Mouse (Mus musculus): ENCODE measurements around the gene Morf4l1.

Gene Morf4l1

DNA sequence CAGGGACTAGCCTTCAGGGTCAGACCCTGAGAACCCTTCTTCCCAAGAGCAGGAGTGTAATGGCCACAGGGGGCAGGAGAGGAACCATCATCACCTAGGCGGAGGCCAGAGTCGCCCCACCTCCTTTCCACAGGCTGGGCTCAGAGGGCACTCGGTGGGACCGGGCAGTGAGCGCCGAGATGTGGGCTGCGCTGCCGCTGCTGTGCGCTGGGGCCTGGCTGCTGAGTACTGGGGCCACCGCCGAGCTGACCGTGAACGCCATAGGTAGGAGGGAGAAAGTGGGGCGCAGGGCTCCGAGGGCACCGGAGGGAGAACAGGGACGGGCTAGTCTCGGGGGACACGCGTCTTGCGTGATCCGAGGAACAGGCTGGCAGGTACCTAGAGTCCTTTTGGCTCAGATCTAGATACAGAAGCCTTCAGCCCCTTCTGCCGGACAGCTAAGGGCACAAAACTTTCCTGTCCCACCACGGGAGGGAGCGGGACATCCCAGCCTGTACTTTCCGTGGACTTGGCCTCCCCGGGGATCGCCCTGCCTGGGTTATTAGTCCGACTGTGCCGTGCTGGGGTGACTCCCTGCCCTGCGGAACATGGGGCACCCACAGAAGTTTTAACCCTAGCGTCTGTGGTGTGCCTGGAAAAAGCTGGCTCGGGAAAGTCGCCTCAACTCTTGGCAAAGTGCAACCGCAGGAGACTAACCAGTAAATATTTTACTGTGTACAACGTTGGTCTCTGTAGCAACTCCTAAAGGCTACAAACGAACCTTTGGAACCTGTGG is 60.0 kb downstream of the Morf4l1 start:
- TF ChIP-seq GATA4 (IDR thresholded peaks at IDR 0.05; ENCODE audit: insufficient replicate concordance, low read length) = no peak

DNA sequence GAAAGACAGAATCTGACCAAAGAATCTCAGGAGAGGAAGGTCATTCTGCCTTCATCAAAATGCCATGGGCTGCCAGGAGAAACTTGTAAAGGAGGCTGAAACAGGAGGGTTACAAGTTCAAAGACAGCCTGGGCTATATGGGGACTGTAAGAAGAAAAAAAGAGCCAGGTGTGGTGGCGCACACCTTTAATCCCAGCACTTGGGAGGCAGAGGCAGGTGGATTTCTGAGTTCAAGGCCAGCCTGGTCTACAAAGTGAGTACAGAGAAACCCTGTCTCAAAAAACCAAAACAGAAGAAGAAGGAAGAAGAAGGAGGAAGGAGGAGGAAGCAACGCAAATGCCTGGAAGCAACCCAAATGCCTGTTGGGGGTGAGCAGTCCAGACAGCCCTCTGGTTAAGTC is 60.7 kb downstream of the Morf4l1 start, which contains the start of gene Ctsh:
Gene Ctsh, plus strand, starts transcription at position 301 of the 400 bp plus-strand sequence.
- no peak for TF ChIP-seq GATA4 (IDR thresholded peaks at IDR 0.05; ENCODE audit: insufficient replicate concordance, low read length)

DNA sequence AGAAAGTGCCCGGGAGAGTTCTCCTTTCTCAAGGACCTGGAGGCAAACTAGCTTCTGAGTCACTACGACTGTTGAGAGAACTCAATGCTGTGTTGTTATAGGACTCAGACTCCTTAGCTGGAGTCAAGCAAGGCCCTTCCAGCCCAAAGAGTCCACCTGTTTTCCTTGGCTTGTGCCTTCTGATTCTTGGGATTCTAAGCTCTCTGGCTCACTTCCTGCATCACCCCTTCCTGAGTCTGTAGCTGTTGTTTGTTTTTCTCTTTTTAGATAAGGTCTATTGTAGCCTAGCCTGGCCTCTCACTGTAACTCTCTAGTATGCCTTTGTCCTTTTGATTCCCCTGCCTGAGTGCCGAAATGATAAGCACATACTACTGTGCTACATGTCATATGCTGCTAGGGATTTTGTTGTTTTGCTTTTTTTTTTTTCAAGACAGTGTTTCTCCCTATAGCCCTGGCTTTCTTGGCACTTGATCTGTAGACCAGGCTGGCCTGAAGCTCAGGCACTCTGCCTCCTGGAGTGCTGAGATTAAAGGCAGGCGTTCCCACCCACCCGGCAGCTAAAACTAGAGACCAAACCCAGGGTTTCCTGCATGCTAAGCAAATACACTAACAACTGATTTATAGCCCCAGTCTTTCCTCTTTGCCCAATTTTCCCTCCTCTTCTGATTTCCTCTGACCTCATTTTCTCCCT is 66.5 kb downstream of the Morf4l1 start:
- TF ChIP-seq GATA4 (IDR thresholded peaks at IDR 0.05; ENCODE audit: insufficient replicate concordance, low read length) = no peak

DNA sequence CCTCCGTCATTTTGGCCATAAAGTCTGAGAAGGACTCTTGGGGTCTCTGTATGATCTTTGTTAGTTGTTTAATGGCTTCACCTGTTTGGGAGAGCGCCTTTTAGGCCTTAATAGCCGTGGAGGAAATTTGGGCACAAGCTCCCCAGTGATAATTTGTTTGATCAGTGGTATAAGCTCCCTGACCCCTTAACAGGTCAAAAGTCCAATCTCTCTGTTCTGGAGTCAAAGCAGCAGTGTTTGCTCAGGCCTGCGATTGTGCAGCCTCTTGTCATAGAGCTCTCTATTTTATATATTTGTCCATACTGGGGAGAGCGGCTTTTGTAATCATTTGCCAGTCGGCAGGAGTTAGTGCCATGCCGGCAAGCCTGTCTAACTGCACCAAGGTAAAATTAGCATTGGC is 69.4 kb downstream of the Morf4l1 start:
- TF ChIP-seq GATA4 (IDR thresholded peaks at IDR 0.05; ENCODE audit: insufficient replicate concordance, low read length) = no peak

All from liver, adult (tissue).